Mouse (Mus musculus) MEL (cell line): ENCODE results near the gene Gm49387. TPM values are rescaled to one million over a fixed set of nuclear protein-coding genes. Genes with fewer than 3 reads are reported as not detected.

Experiments
- DNase-seq: peaks from one replicate; pipeline ENCODE4 v3.0.0; 2011; ENCODE audit warnings: low read depth, low spot score
- H3K27ac ChIP-seq: 2 replicates; pipeline ENCODE4 v1.5.1; 2012; ENCODE audit warnings: low read depth, mild to moderate bottlenecking, control low read depth, low read length, moderate library complexity; ENCODE audit not compliant: control insufficient read depth
- H3K27me3 ChIP-seq, 2 experiments: fragments of 150-350 bp in 1 of 2; sonication (generic) in 1 of 2; 2 replicates each; pipeline ENCODE4 v1.6.1; 2012; ENCODE audit warnings: low read length in 2 of 2, mild to moderate bottlenecking in 2 of 2, improper control_type of control experiment in 1 of 2, moderate library complexity in 1 of 2; ENCODE audit not compliant: insufficient read depth in 2 of 2, control insufficient read depth in 1 of 2
- H3K36me3 ChIP-seq, 2 experiments: 2 replicates each; pipeline ENCODE4 v1.6.1; 2012 to 2014; ENCODE audit warnings: low read length in 2 of 2, improper control_type of control experiment in 1 of 2, inconsistent platforms in 1 of 2, mild to moderate bottlenecking in 1 of 2; ENCODE audit not compliant: insufficient read depth in 2 of 2, control insufficient read depth in 1 of 2
- H3K4me1 ChIP-seq, 2 experiments: fragments of 150-350 bp in 1 of 2; sonication (generic) in 1 of 2; 2 replicates each; pipeline ENCODE4 v1.6.1; 2012; ENCODE audit warnings: low read length in 2 of 2, improper control_type of control experiment in 1 of 2, mild to moderate bottlenecking in 1 of 2; ENCODE audit not compliant: insufficient read depth in 2 of 2, control insufficient read depth in 1 of 2
- H3K4me3 ChIP-seq, 2 experiments: fragments of 150-350 bp in 1 of 2; sonication (generic) in 1 of 2; 2 replicates each; pipeline ENCODE4 v1.5.1; 2012; ENCODE audit warnings: low read depth in 2 of 2, low read length in 2 of 2, mild to moderate bottlenecking in 2 of 2, moderate library complexity in 2 of 2, control low read depth in 1 of 2, improper control_type of control experiment in 1 of 2; ENCODE audit not compliant: control insufficient read depth in 1 of 2, insufficient read depth in 1 of 2
- H3K79me2 ChIP-seq: 2 replicates; pipeline ENCODE4 v1.6.1; 2012; ENCODE audit warnings: mild to moderate bottlenecking, low read length, moderate library complexity; ENCODE audit not compliant: control insufficient read depth, poor library complexity, insufficient read depth
- H3K9ac ChIP-seq: 2 replicates; pipeline ENCODE4 v1.6.1; 2012; ENCODE audit warnings: low read depth, mild to moderate bottlenecking, control low read depth, low read length, moderate library complexity; ENCODE audit not compliant: control insufficient read depth, poor library complexity, severe bottlenecking
- H3K9me3 ChIP-seq: fragments of 150-350 bp; sonication (generic); replicated peaks from 2 replicates; pipeline ENCODE4 v1.6.1; 2012; ENCODE audit warnings: mild to moderate bottlenecking, low read length, improper control_type of control experiment, moderate library complexity; ENCODE audit not compliant: insufficient read depth
- BHLHE40 ChIP-seq: IDR thresholded peaks from 2 replicates; pipeline ENCODE4 v1.6.1; 2012; ENCODE audit warnings: low read depth, mild to moderate bottlenecking, inconsistent platforms, low read length, improper control_type of control experiment, borderline replicate concordance
- CHD1 ChIP-seq: IDR thresholded peaks from 2 replicates; pipeline ENCODE4 v1.6.1; 2012; ENCODE audit warnings: low read depth, mild to moderate bottlenecking, inconsistent platforms, low read length, improper control_type of control experiment
- CHD2 ChIP-seq: IDR thresholded peaks from 2 replicates; pipeline ENCODE4 v1.6.1; 2011; ENCODE audit warnings: low read length, improper control_type of control experiment
- CTCF ChIP-seq, 3 experiments: IDR thresholded peaks in 2 of 3; conservative IDR thresholded peaks in 1 of 3; 2 replicates each; pipeline ENCODE4 v1.5.1; 2011 to 2012; ENCODE audit warnings: low read length in 3 of 3, low read depth in 2 of 3, mild to moderate bottlenecking in 2 of 3, improper control_type of control experiment in 1 of 3, inconsistent platforms in 1 of 3, mixed read lengths in 1 of 3, moderate library complexity in 1 of 3; ENCODE audit not compliant: control insufficient read depth in 1 of 3, insufficient read depth in 1 of 3, poor library complexity in 1 of 3, severe bottlenecking in 1 of 3
- ELF1 ChIP-seq: IDR thresholded peaks from 2 replicates; pipeline ENCODE4 v1.6.1; 2014; ENCODE audit warnings: low read depth, mild to moderate bottlenecking, inconsistent platforms, low read length, improper control_type of control experiment, moderate library complexity
- ETS1 ChIP-seq: IDR thresholded peaks from 2 replicates; pipeline ENCODE4 v1.6.1; 2012; ENCODE audit warnings: low read depth, mild to moderate bottlenecking, inconsistent platforms, low read length, improper control_type of control experiment, moderate library complexity
- GABPA ChIP-seq: IDR thresholded peaks from 2 replicates; pipeline ENCODE4 v1.6.1; 2012; ENCODE audit warnings: low read depth, mild to moderate bottlenecking, inconsistent platforms, low read length, improper control_type of control experiment, moderate library complexity
- HCFC1 ChIP-seq: IDR thresholded peaks from 2 replicates; pipeline ENCODE4 v1.6.1; 2012; ENCODE audit warnings: low read depth, mild to moderate bottlenecking, inconsistent platforms, low read length, improper control_type of control experiment, moderate library complexity
- JUND ChIP-seq: IDR thresholded peaks from 2 replicates; pipeline ENCODE4 v1.6.1; 2011; ENCODE audit warnings: low read depth, mild to moderate bottlenecking, improper control_type of control experiment, low read length
- KAT2A ChIP-seq: conservative IDR thresholded peaks from 2 replicates; pipeline ENCODE4 v1.6.1; 2012; ENCODE audit warnings: low read depth, low read length, improper control_type of control experiment, inconsistent platforms
- MAFK ChIP-seq: IDR thresholded peaks from 2 replicates; pipeline ENCODE4 v1.6.1; 2011; ENCODE audit warnings: low read depth, mild to moderate bottlenecking, low read length, improper control_type of control experiment, borderline replicate concordance
- MAX ChIP-seq: IDR thresholded peaks from 2 replicates; pipeline ENCODE4 v1.6.1; 2011; ENCODE audit warnings: low read length, improper control_type of control experiment
- MAZ ChIP-seq: IDR thresholded peaks from 2 replicates; pipeline ENCODE4 v1.6.1; 2012; ENCODE audit warnings: low read depth, mild to moderate bottlenecking, inconsistent platforms, low read length, improper control_type of control experiment
- MEF2A ChIP-seq: IDR thresholded peaks from 2 replicates; pipeline ENCODE4 v1.6.1; 2014; ENCODE audit warnings: low read depth, mild to moderate bottlenecking, inconsistent platforms, low read length, improper control_type of control experiment; ENCODE audit not compliant: poor library complexity, insufficient replicate concordance, severe bottlenecking; ENCODE audit errors: extremely low read depth
- MXI1 ChIP-seq: IDR thresholded peaks from 2 replicates; pipeline ENCODE4 v1.6.1; 2011; ENCODE audit warnings: mild to moderate bottlenecking, low read depth, low read length, improper control_type of control experiment
- MYB ChIP-seq: IDR thresholded peaks from 2 replicates; pipeline ENCODE4 v1.6.1; 2011; ENCODE audit warnings: mild to moderate bottlenecking, low read depth, low read length, improper control_type of control experiment
- MYC ChIP-seq: IDR thresholded peaks from 2 replicates; pipeline ENCODE4 v1.6.1; 2011; ENCODE audit warnings: low read depth, mild to moderate bottlenecking, low read length, improper control_type of control experiment, moderate library complexity
- NELFE ChIP-seq: IDR thresholded peaks from 2 replicates; pipeline ENCODE4 v1.6.1; 2011; ENCODE audit warnings: low read depth, low read length, improper control_type of control experiment
- NRF1 ChIP-seq: IDR thresholded peaks from 2 replicates; pipeline ENCODE4 v1.6.1; 2014; ENCODE audit warnings: low read depth, mild to moderate bottlenecking, inconsistent platforms, low read length, improper control_type of control experiment, moderate library complexity; ENCODE audit not compliant: poor library complexity, insufficient read depth, severe bottlenecking
- POLR2AphosphoS2 ChIP-seq: IDR thresholded peaks from 2 replicates; pipeline ENCODE4 v1.6.1; 2011; ENCODE audit warnings: low read length, improper control_type of control experiment
- RCOR1 ChIP-seq: IDR thresholded peaks from 2 replicates; pipeline ENCODE4 v1.6.1; 2012; ENCODE audit warnings: low read depth, mild to moderate bottlenecking, inconsistent platforms, low read length, improper control_type of control experiment
- SIN3A ChIP-seq: IDR thresholded peaks from 2 replicates; pipeline ENCODE4 v1.6.1; 2012; ENCODE audit warnings: low read length, improper control_type of control experiment, inconsistent platforms
- SMC3 ChIP-seq: IDR thresholded peaks from 2 replicates; pipeline ENCODE4 v1.6.1; 2011; ENCODE audit warnings: low read depth, low read length, improper control_type of control experiment
- TAL1 ChIP-seq: IDR thresholded peaks from 2 replicates; pipeline ENCODE4 v1.6.1; 2012; ENCODE audit warnings: mild to moderate bottlenecking, inconsistent platforms, low read length, moderate library complexity, mixed read lengths
- TCF12 ChIP-seq: IDR thresholded peaks from 2 replicates; pipeline ENCODE4 v1.6.1; 2014; ENCODE audit warnings: low read depth, mild to moderate bottlenecking, inconsistent platforms, low read length, improper control_type of control experiment, moderate library complexity
- USF1 ChIP-seq: IDR thresholded peaks from 2 replicates; pipeline ENCODE4 v1.6.1; 2014; ENCODE audit warnings: low read depth, mild to moderate bottlenecking, inconsistent platforms, low read length, improper control_type of control experiment, moderate library complexity
- USF2 ChIP-seq, 2 experiments: IDR thresholded peaks; 2 replicates each; pipeline ENCODE4 v1.6.1; 2011 to 2012; ENCODE audit warnings: improper control_type of control experiment in 2 of 2, low read length in 2 of 2, borderline replicate concordance in 1 of 2, inconsistent platforms in 1 of 2, low read depth in 1 of 2, mild to moderate bottlenecking in 1 of 2; ENCODE audit not compliant: insufficient read depth in 1 of 2
- ZC3H11A ChIP-seq: IDR thresholded peaks from 2 replicates; pipeline ENCODE4 v1.6.1; 2012; ENCODE audit warnings: low read depth, mild to moderate bottlenecking, inconsistent platforms, low read length, improper control_type of control experiment
- ZKSCAN1 ChIP-seq: IDR thresholded peaks from 2 replicates; pipeline ENCODE4 v1.6.1; 2012; ENCODE audit warnings: low read depth, mild to moderate bottlenecking, inconsistent platforms, low read length, improper control_type of control experiment, moderate library complexity
- polyA plus RNA-seq, 2 experiments: library from polyadenylated mRNA; stranded (reverse) in 1 of 2; unstranded in 1 of 2; fragments of >175 nt in 1 of 2; fragments of >200 nt in 1 of 2; gene quantifications; 2 replicates each; pipeline versions ENCODE4 v1.2.1 to v1.2.4; 2012; ENCODE audit warnings: low replicate concordance in 2 of 2, low read depth in 1 of 2; ENCODE audit not compliant: insufficient read length in 2 of 2, insufficient read depth in 1 of 2, missing spikeins in 1 of 2
- total RNA-seq: library from RNA; depleted of rRNA; stranded (reverse); fragments of 300-350 nt; gene quantifications from 2 replicates; pipeline ENCODE4 v1.2.3, GENCODE M21; 2012

Gene Gm49387
- total and polyA plus RNA-seq, 3 experiments = 0.14 TPM; not detected in 2

- Histone ChIP-seq H3K4me3 (no peak overlapping the region), H3K79me2 (peaks cover 7% of the 10 kb centered on the region), H3K27me3 (no peaks in the 10 kb centered on the region), H3K4me1 (peaks cover 13 to 39% of the 10 kb centered on the region in 2 experiments), H3K27ac (peak overlapping the region; percentile 91; the same call in 1 of the 2 replicates), H3K9ac (no peak overlapping the region), H3K36me3 (peaks cover 0 to 34% of the 10 kb centered on the region in 2 experiments; a peak in 2 of 4 replicates), H3K9me3 (no peaks in the 10 kb centered on the region)
- DNase-seq = no peak
- TF ChIP-seq JUND (no peak), NELFE (no peak), MXI1 (no peak), MAZ (no peak), MEF2A (no peak), POLR2AphosphoS2 (no peak), SIN3A (no peak), ZC3H11A (no peak), USF1 (no peak), MYC (no peak), NRF1 (no peak)
Measured at GRCm38 (mm10) chr14:31654816-31655215, 14.1 kb upstream of the Gm49387 start.

- Histone ChIP-seq H3K4me3 (no peak overlapping the region), H3K9ac (peak overlapping the region; percentile 27), H3K27me3 (no peaks in the 10 kb centered on the region), H3K9me3 (no peaks in the 10 kb centered on the region), H3K27ac (peak overlapping the region; percentile 91), H3K36me3 (peaks cover 0 to 34% of the 10 kb centered on the region in 2 experiments; a peak in 2 of 4 replicates), H3K4me1 (peaks cover 13 to 38% of the 10 kb centered on the region in 2 experiments), H3K79me2 (peaks cover 7% of the 10 kb centered on the region)
- DNase-seq = peak; percentile 92
- no peak for TF ChIP-seq NRF1
- no peak for TF ChIP-seq SMC3
- TF ChIP-seq CHD1 = no peak
- peak; percentile 99 for TF ChIP-seq MAX
- peak; percentile 100 for TF ChIP-seq MYB
- peak; percentile 59; the same call in 1 of the 2 replicates for TF ChIP-seq KAT2A
- peak; percentile 98 for TF ChIP-seq SIN3A
- TF ChIP-seq ETS1 = peak; percentile 96
- TF ChIP-seq MAZ = peak; percentile 80; the same call in 1 of the 2 replicates
- no peak for TF ChIP-seq GABPA
- peak; percentile 92 for TF ChIP-seq TAL1
- TF ChIP-seq BHLHE40 = peak; percentile 84
- peak; percentile 60 for TF ChIP-seq HCFC1
- TF ChIP-seq CTCF (IDR thresholded peaks at IDR 0.05 in 2 of 3, conservative IDR thresholded peaks at IDR 0.05 in 1 of 3; ENCODE audit: control insufficient read depth in 1 of 3, insufficient read depth in 1 of 3, low read depth in 2 of 3, low read length in 3 of 3, poor library complexity in 1 of 3, severe bottlenecking in 1 of 3) = no peak
- TF ChIP-seq ELF1 = 0 out of 2 replicates have a peak, but pooled peaks have one; percentile 16
- TF ChIP-seq TCF12 = peak; percentile 97
- TF ChIP-seq CHD2 = peak; percentile 37; the same call in 1 of the 2 replicates
- peak; percentile 99 for TF ChIP-seq MYC
- TF ChIP-seq RCOR1 = peak; percentile 85
- TF ChIP-seq ZKSCAN1 = no peak
- TF ChIP-seq MAFK = no peak; the same call in 1 of the 2 replicates
- TF ChIP-seq ZC3H11A = no peak
- TF ChIP-seq USF2 (IDR thresholded peaks at IDR 0.05; ENCODE audit: borderline replicate concordance in 1 of 2, insufficient read depth in 1 of 2, low read depth in 1 of 2, low read length in 2 of 2) = no peak
Measured at GRCm38 (mm10) chr14:31653101-31653875, 12.6 kb upstream of the Gm49387 start.
